Mouse (Mus musculus) limb, embryonic 14.5 days (tissue): Measurements from ENCODE around the gene Suco. TPM values are rescaled to one million over a fixed set of nuclear protein-coding genes. Genes with fewer than 3 reads are reported as not detected.
A peak's percentile ranks its signal among the peaks of the same experiment; 100 is the strongest.

Experiments used
- ATAC-seq: fragments of 200-750 bp; cut with Nextera tagmentation; 2 replicates; pipeline ENCODE4 v1.8.0; 2017; ENCODE audit warnings: low read depth, moderate number of reproducible peaks, moderate TSS enrichment; ENCODE audit not compliant: low FRiP score
- DNase-seq: peaks from one replicate; pipeline ENCODE4 v3.0.0-alpha.2; 2015; ENCODE audit warnings: low spot score
- H3K27ac ChIP-seq: fragments of 300-500 bp; sonication (generic); replicated peaks from 2 replicates; pipeline ENCODE4 v1.5.1; 2014; ENCODE audit warnings: low read depth, mild to moderate bottlenecking, low read length, moderate library complexity, mixed read lengths
- H3K27me3 ChIP-seq: fragments of 300-500 bp; sonication (generic); 2 replicates; pipeline ENCODE4 v1.6.1; 2014; ENCODE audit warnings: low read length, mixed read lengths; ENCODE audit not compliant: control insufficient read depth, insufficient read depth
- H3K36me3 ChIP-seq: fragments of 300-500 bp; sonication (generic); 2 replicates; pipeline ENCODE4 v1.6.1; 2014; ENCODE audit warnings: mild to moderate bottlenecking, low read length, moderate library complexity, mixed read lengths; ENCODE audit not compliant: control insufficient read depth, insufficient read depth
- H3K4me1 ChIP-seq: fragments of 300-500 bp; sonication (generic); 2 replicates; pipeline ENCODE4 v1.6.1; 2014; ENCODE audit warnings: antibody characterized with exemption, low read length, mixed read lengths; ENCODE audit not compliant: control insufficient read depth, insufficient read depth
- H3K4me2 ChIP-seq: fragments of 300-500 bp; sonication (generic); replicated peaks from 2 replicates; pipeline ENCODE4 v1.6.1; 2014; ENCODE audit warnings: low read depth, mild to moderate bottlenecking, low read length, moderate library complexity; ENCODE audit not compliant: severe bottlenecking
- H3K4me3 ChIP-seq: fragments of 300-500 bp; sonication (generic); replicated peaks from 2 replicates; pipeline ENCODE4 v1.5.1; 2014; ENCODE audit warnings: low read length
- H3K9ac ChIP-seq: fragments of 300-500 bp; sonication (generic); 2 replicates; pipeline ENCODE4 v1.6.1; 2014; ENCODE audit warnings: mild to moderate bottlenecking, low read depth, low read length, moderate library complexity; ENCODE audit not compliant: severe bottlenecking
- H3K9me3 ChIP-seq: fragments of 300-500 bp; sonication (generic); 2 replicates; pipeline ENCODE4 v1.6.1; 2016; ENCODE audit warnings: low read length; ENCODE audit not compliant: control insufficient read depth
- POLR2A ChIP-seq: fragments of 200-500 bp; IDR thresholded peaks from 2 replicates; pipeline ENCODE4 v1.8.0; 2012; ENCODE audit warnings: inconsistent platforms, mild to moderate bottlenecking, moderate library complexity, borderline replicate concordance; ENCODE audit not compliant: insufficient read depth, insufficient read length; ENCODE audit errors: extremely low read depth
- WGBS: fragments of 180-500 bp; shearing (Covaris S2); extraction: QIAGEN DNeasy Blood & Tissue Kit; methylation state at CpG from one replicate; pipeline ENCODE4 v1.1.7; 2014; 5-methylcytosine and 5-hydroxymethylcytosine counted together
- polyA plus RNA-seq, 2 experiments: library from polyadenylated mRNA; depleted of rRNA in 1 of 2; stranded (reverse) in 1 of 2; unstranded in 1 of 2; fragments of >200 nt; fragmentation: Nextera tagmentation in 1 of 2; extraction: Ambion mirVana in 1 of 2; gene quantifications; 2 replicates each; pipeline versions ENCODE4 v1.2.1 to v1.2.3; 2012 to 2014

Suco gene
- polyA plus RNA-seq, 2 experiments = 25.2 to 32.5 TPM

- Histone ChIP-seq H3K27me3 (no peaks in the 10 kb centered on the region), H3K4me3 (no peak overlapping the region), H3K27ac (no peak overlapping the region), H3K36me3 (no peaks in the 10 kb centered on the region), H3K9ac (no peak overlapping the region), H3K4me1 (no peaks in the 10 kb centered on the region), H3K4me2 (no peak overlapping the region), H3K9me3 (no peaks in the 10 kb centered on the region)
- DNase-seq (no peak), ATAC-seq (no peak)
- 63% methylated on average over 12 of the region's 12 CpGs for WGBS
- no peak for TF ChIP-seq POLR2A
Measured at GRCm38 (mm10) chr1:161767101-161767524, 109.4 kb downstream of the Suco start.

DNA sequence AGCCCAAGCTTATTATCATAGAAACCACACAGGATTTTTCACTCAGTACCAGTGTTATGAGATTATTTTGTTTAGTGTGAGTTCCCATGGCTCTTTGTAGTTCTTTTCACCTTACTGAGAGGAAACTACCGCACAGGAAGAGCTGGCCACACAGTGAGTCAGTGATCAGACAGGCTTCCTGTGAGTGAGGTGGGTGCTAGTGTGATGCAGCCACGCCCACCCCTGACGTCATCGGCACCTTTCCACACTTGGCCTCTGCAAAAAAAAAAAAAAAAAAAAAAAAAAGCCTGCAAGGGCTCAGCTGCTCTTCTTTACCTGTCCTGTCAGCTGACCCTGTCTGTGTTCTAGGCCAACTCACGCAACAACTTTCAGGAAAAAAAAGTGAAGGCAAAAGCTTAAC lies 109.8 kb downstream of the Suco start:
- Histone ChIP-seq H3K27me3 (no peaks in the 10 kb centered on the region), H3K4me2 (no peak overlapping the region), H3K27ac (no peak overlapping the region), H3K9ac (no peak overlapping the region), H3K36me3 (no peaks in the 10 kb centered on the region), H3K9me3 (no peaks in the 10 kb centered on the region), H3K4me1 (no peaks in the 10 kb centered on the region), H3K4me3 (no peak overlapping the region)
- no peak for TF ChIP-seq POLR2A
- WGBS = 56% methylated on average over 5 of the region's 5 CpGs
- ATAC-seq (no peak), DNase-seq (peak; percentile 19)

Other genes starting within 250 kb of the Suco start
- 0.03 TPM in 2 replicates for gene Fasl, start 88.2 kb downstream of the Suco start, polyA plus RNA-seq (2012; rRNA removed)
- not detected in 2 replicates for gene Fasl, start 88.2 kb downstream of the Suco start, polyA plus RNA-seq (2014; fragmentation: Nextera tagmentation; extraction: Ambion mirVana)
- 36.9 and 45.4 TPM in 2 replicates for gene Pigc, start 92.5 kb upstream of the Suco start, polyA plus RNA-seq (2012; rRNA removed)
- 51.3 and 52.8 TPM in 2 replicates for gene Pigc, start 92.5 kb upstream of the Suco start, polyA plus RNA-seq (2014; fragmentation: Nextera tagmentation; extraction: Ambion mirVana)
- gene 4930558K02Rik, start 103.0 kb upstream of the Suco start, polyA plus RNA-seq (2012; rRNA removed) = not detected in 2 replicates
- gene 4930558K02Rik, start 103.0 kb upstream of the Suco start, polyA plus RNA-seq (2014; fragmentation: Nextera tagmentation; extraction: Ambion mirVana) = not detected in 2 replicates